Mouse (Mus musculus): ENCODE measurements at regions not wholly inside any gene's neighbourhood (a gene's known extent, or its start where the extent isn't known, plus 50 kb on each side); places are given as distances from the start of the nearest gene placed in this dataset.

DNA sequence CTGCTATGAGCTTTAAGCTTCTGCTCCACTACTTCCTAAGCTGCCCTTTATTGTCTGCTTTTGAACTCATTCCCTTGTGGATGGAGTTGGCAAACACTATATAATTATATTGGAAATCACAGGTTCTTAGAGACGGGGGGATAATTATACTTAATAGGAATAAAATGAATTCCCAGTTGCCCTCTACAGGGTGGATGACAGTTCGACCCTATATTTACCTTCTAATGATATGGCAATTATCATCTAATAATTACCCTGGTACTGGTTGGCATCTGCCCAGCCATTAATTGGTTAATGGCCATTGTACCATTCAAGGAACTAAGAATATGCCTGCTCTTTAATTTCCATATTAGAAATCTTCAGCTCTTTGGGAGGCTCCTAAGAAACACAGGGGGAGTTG is 302.5 kb upstream of the 4931429L15Rik start:
- DNase-seq: no peak

DNA sequence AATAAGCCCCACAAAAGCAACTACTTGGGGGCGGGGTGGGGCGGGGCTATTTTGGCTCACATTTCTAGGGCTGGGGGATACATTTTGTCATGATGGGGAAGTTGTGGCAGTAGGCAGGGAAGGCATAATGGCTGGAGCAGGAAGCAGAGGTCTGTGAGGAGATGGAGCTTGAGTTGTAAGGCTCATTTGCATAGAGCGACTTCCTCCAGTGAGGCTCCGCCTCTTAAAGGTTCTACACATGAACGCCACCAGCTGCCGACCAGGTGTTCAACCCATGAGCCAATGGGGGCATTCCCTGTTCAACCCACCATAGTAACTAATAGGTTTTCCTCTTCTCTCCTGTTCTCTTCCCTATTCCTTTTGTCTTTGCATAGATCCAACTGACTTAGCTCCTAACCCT is 302.1 kb upstream of the 4931429L15Rik start:
- no peak for DNase-seq

DNA sequence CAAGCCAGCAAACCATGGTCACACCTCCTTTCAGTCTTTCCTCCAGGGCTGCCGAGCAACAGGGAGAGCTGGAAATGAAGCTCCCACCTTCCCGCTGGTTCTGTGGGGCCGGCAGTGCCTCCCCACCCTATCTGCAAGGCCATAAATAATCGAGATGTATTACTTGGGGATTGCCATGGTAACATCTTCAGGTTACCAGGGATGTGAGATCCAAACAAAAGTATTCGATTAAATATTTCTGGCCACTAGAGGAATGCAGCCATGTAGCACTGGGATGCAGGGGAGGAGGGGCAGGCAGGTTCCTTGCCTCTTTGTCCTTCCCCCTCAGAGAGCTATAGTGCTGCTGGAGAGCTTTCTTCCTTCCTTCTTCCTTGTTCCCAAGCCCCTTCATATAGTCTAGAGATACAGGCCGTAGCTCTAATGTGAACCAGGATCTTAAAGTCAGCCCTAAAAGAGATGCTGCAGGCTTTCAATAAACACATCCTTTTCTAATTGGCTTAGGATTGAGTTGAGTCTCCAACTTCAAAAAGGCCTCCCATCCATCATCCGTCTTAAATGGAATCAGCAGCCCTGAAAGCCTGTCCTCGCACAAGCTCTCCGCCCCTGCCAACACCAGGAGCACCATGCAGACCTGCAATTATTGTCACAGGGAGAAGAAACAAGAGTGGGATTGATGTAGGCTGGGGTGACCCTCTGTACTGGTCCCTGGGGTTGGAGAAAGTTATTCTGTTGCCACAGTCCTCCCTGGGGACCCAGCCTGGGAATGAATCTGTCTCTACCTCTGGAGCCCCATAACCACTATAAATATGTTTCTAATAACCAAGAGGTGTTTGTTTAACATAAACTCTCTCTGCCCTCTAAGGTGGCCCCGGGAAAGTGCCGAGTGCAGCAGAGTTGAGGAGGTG is 290.6 kb upstream of the 4931429L15Rik start:
- no peak for DNase-seq

DNA sequence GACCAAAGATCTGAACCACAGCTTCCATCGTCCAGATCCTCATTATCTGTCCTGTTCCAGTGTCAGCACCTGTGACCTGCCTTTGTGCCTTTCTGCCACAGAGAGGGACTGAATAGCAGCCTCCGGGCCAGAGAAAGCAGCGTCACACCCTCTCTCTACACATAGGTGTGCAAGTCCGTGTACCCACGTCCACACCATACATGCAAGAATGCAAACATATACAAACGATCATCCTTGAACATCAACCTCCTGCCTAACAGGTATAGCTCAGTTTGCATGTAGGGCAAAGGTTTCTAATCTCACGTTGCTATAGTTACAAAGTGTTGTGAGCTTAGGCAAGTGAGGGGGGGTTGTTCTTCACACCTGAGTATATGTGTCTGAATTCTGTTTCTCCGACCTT is 288.9 kb upstream of the 4931429L15Rik start:
- no peak for DNase-seq

DNA sequence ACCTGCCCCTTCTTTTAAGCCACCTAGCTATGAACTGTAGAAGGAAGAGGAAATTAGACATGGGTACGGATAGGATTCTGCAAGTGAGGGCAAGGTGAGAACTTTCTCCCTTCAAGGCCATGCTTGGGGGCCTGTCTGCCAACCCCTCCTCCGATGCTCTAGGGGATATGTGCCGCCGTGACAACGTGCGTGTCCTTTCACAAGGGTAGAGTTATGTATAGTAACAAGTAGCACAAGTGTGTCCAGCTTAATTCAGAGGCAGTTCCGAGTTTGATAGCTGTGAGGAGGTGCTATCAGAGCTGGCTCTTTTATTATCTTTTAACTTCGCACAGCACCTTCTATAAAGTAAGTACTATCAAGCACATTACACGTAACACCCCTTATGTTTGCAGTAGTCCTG is 281.0 kb upstream of the 4931429L15Rik start:
- no peak for DNase-seq

DNA sequence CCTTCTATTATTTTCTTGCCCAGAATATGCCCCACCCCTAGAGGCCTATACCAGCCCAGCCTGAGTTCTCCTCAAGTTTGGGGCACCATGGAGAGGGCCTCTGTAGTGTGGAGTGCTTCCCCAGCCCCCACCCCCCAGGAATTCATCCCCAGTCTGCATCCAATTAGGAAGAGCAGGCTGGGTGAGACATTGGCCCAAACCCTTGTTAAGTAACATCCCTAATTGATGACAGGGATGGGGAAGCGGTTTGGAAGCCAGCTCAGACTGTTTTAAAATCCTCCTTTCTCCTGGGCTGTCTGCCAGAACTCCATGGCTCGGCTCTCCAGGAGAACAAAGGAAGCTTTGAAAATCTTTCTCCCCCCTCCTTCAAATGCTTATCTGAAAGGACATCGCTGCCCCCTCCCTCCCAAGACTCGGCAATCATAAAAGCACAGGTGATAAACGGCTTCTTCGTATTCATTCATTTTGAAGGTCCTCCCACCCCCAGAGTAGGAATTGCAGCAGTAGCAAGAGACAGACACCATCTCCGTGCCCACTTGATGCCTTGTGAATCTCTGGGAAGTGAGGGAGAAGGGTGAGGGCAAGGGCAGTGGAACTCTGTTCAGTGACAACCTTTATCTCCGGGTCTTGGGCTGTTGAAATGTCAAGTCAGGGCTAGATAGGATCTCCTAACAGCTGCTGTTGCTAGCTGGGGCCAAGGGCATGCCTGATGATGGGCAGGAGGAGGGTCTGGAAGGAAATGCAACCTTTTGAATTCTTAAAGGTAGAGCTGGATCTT is 280.3 kb upstream of the 4931429L15Rik start:
- no peak for DNase-seq

DNA sequence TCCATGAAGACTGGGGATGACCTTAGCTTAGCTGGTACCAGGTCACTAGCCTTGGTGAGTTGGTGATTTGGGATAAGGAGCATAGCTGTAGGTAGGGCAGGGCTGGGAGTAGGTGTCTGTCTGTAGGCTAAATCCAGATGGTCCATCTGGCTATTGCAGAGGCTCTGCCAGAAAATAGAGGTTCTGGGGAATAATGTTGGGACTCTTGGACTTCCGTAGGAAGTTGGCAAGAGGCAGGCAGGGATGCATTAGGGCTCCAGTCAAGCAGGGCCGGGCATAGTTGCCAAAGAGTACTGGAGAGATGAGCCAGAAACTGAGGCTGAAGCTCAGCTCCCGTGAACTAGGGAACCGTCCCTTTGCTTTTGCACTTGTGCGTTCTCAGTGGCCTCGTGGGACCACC is 278.7 kb upstream of the 4931429L15Rik start:
- no peak for DNase-seq

DNA sequence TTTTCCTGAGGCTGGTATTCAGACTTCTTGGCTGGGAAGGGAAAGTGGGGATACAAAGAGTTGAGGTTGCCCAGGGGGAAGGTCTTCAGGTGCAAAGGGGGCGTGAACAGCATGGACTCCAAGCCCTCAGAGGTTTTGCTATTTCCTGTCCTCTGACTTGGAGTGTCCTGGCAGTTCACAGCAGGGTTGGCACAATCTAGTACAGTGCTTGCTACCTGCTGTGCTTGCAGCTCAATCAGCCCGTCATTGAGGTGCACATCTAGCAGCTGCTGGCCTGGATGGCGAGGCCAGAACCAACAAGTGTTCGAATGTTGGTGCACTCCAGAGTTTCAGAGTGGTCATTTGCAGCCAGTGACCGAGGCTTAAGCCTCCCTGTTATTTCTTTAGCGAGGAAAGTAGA is 273.7 kb upstream of the 4931429L15Rik start:
- no peak for DNase-seq

DNA sequence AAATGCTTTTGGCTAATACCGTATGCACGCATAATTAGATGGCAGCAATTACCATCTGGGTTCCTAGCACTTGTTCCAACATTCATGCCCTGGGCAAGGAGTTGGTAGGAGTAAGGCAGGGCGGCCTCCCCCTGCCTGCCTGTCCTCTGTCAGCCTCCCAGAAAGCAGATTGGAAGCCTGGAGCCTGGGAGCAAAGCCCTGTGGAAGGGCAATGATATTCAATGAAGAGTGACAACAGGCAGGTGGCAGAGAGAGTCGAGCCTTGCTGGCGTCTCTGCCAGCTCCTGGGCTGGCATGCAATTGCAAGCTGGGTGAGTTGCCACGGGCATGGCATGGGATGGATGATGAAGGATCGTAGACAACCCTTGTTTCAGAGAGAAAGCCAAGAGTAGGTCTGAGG is 273.1 kb upstream of the 4931429L15Rik start:
- DNase-seq: no peak

DNA sequence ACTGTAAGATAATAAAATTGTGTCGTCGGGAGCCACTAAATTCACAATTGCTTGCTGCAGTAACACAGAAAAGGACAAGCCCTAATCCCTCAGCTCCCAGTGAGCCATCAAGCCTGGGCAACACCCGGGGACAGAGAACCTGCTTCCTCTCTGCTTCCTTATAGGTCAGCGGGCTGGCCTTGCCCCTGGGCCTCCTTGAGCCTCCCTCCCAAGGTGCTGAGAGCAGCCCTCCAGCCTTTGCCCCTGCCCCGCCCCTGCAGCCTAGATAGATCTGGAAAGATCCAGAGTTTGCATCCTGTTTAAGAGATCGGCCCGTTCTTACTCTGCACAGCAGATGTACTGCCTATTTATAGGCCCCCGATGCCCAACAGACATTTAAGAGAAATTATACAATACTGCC is 267.0 kb upstream of the 4931429L15Rik start:
- DNase-seq: no peak

DNA sequence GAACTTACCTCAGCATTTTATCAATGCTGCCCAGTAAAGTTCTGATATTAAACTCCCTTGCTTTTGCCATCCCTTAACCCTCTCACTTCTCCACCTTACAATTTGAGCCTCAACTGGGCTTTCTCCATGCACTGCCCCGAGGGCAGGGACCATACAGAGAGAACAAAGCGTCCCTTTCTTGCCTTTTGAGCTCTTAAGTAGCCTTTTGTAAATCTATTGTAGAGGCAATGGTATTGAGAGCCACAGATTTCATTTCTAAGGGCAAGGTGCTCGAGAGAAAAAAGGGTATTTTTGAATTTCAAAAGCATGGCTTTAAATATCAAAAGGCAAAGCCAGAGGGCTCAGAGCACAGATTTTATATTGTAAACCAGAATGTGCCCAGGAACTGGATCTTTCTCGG is 262.1 kb upstream of the 4931429L15Rik start:
- no peak for DNase-seq

DNA sequence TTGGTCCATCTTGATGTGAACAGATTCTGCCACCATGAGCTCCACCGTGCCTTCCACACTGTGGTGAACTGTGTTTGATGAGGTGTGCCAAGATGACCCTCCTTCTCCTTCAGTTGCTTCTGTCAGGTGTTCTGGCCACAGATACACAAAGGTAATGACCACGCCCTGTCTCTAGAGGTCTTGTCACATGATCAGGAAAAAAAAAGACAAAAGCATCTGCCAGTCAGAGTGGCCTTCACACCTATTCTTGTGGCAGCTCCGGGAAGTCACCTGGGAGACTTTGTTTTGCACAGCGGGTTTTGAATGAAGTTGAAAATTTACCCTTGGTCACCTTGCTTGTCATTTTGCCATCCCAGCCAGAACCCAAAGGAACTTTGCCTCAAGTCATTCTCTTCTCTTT is 242.5 kb upstream of the 4931429L15Rik start:
- no peak for DNase-seq

DNA sequence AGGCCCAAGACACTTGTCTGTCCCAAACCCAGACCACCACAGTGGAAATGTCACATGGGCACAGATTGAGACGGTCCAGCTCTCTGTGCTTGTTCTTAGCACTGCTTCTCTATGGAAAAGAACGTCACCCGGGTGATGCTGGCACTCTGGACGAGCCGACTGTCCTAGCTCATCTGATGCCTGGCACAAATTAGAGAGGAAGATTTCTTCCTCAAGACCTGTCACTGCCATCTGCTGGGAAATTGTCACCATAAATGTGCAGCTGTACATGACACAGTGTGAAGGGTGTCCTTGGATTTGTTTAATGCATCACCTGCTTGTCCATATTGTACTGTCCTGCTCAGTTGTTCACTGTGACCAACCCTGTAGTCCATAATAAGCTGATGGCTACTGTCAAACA is 238.7 kb upstream of the 4931429L15Rik start:
- DNase-seq: no peak

DNA sequence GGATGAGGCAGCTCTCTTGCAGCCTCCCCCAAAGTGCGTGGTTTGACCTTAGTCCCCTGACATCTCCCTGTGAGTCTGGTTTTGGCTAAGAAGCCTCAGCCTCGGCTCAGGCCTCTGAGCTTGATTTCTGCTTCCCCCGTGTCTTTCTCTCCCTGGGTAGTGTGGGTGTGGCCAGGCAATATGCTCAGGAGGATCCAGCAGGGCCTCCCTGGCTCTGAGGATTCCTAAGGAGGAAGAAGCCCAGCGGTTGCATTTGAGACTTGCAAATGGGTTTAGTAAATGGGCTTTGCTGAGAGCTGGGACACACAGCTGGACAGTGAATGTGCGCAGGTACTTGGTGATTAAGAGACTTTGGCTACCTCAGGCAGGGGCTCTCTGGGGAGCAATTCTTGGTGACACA is 238.0 kb upstream of the 4931429L15Rik start:
- no peak for DNase-seq

DNA sequence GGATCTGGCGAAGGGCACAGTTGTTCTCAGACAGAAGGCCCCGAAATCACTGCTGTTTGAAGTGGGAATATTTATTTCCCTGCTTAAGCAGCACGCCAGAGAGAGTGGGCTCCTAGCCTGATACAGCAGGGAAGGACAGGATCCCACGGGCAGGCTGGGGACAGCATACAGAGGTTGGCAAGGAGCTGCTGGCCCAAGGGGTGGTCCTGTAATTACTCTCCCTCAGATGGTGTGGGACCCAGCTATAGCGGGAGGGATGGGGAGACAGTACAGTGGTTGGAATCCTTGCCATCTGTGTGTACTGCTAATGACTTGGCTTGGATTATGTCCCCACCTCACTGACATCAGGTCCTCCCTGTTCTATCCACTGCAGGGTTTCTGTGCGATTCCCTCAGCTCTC is 235.4 kb upstream of the 4931429L15Rik start:
- no peak for DNase-seq

DNA sequence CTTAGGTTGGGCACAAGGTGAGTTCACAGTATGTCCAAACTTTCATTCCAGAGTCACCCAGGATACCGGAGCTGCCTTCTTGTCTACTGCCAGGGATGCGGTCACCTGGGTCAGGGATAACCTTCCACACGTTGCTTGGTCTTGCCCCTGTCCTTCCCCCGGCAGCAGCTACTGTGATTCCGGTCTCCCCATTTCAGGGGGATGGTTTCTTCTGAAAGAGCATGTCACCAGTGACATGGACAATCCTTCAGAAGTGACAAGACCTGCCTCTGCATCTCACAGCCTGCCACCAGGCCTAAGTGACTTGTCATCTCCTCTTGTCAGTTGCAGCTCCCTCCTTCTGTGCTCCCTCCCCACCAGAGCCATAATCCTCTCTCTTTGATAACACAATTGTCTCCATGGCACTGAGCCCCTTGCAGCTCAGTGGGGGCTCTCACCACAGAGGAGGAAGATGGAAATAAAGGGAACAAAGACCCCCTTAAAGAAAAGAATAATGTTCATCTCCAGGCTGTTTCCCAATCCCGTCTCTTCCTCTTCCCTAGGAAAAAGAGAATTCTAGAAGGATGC is 234.9 kb upstream of the 4931429L15Rik start:
- DNase-seq: no peak

DNA sequence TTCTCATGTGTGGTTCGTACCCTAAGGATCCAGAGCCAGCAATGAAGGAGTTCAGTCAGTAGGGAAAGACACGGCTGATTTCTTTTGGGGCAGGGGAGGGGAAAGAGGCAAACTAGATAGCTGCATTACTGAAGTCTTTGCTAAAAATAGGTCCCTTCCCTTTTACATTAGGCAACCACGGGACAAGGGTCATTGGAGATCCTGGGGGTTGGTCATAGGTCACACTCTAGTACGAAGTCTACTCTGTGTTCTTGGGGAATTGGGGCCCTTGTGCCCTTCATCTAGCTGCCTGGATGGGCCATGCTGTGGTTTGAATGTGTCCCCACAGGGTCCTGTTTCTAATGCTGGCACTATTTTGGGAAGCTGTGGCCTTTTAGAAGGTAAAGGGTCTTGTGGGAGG is 229.6 kb upstream of the 4931429L15Rik start:
- DNase-seq: no peak

DNA sequence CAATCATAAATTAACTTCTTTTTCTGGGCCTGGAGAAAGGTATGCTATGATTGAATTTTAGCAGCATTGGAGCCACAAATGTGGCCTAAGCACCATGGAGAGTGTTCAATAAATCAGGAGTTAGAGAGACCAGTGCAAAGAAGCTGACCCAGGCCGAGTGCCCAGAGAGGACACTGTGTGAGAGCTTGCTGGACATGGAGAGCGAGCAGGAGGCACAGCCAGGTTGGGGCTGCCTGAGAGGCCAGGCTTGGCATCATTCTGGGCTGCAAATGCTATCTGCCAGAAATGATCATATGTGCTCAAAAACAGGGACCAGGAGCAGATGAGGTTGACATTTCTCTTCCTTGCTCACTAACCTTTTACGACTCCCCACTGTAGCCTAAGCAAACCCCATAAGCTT is 224.5 kb upstream of the 4931429L15Rik start:
- no peak for DNase-seq

DNA sequence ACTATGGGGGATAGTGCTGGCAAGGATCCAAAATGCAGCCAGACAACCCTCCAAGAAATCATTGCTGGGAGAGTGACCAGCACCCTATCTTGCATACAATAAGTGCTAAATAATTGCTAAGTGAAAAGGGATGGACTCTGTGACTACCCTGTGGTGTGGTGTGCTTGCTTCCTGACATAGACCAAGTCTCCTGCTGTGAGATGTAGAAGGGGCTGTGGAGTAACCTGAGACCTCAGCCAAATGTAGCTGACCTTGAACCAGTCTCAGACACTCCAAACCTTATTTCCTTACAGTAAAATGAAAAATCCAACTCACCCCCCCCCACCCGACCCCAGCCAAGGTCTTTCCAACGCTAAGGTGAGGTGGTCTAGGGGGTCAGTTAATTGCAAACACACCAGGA is 221.2 kb upstream of the 4931429L15Rik start:
- no peak for DNase-seq

DNA sequence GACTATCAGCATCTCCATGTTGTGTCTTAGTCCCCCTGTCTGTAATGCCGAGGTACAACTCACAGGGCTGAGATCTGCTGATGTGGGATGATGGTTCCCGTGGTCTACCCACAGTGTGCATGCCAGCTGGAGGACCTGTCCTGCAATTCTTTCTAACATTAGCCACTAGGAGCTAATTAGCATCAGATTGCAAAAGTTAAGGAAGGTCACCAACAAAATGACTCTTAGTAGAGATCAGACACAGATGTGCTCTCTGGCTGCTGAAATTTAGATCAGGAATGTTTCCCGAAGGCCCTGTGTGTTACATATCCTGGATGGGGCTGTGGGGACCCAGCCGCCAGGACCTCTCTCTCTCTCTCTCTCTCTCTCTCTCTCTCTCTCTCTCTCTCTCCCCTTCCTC is 218.8 kb upstream of the 4931429L15Rik start:
- no peak for DNase-seq

DNA sequence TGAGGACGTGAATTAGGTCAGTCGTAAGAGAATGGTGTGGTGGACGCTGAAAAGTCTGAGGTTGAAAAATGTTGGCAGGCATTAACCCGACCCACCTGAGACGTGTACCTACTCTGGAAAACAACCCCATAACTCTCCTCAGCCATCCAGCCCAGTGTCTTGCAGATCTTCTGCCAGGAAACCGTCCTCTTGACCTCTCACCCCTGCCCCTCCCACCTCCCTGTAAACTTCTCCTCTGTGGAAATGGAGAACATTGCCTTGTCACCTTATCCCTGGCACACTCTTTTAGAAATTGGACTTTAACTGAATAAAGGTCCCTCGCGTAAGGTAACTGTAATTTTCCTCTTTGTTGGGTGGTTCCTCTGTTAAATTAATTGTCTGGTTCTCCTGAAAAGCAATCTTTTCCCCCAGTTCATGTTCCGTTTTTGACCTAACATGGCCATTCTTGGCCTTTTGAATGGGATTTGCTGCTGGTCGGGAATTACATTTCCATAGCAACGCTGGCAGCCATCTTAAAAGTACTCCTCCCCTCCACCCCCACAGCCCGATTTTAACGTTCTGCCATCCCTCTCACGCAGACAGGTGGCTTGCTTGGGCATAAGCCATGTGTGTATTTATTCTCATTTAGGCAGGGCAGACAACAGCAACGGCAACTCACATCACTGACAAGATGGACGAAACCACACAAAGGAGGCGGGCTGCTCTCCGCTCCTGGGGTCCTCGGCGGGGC is 196.8 kb upstream of the 4931429L15Rik start:
- no peak for DNase-seq

DNA sequence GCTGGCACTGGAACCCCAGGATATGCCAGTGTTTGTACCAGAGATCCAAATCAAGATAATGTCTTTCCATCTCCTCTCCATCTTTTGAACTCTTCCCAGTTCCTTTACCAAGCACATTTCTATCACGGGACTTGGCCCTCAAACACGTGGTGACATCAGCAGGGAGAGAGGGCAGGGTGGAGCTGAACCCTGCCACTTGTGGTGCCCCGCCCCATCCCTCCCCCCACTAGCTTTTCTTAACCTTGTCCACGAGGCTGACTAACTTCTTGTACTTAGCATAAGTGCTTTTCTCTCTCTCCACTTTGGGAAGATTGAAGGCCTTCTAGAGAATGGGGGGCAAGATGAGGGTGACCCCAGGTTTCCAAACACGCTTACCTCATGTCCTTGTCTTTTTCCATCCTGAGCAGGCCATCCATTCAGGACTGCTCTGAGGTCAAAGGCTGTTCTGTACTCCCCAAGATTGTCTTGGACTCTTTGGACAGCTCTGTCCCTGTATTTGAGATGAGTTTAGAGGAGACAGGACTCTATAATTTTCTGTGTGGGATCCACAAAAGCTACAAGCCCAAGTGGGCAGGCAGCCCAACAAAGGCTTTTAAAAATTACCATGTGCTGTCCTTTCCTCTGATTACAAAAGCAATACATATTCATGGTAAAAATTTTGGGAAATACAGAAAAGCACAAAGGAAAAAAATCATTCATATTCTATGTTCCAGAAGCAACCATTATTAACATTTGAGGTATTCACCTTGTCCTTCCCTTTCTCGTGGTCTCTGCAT is 192.7 kb upstream of the 4931429L15Rik start:
- no peak for DNase-seq
